8 mouse cellular contexts compared by ENCODE assay signal in the genomic region with DNA sequence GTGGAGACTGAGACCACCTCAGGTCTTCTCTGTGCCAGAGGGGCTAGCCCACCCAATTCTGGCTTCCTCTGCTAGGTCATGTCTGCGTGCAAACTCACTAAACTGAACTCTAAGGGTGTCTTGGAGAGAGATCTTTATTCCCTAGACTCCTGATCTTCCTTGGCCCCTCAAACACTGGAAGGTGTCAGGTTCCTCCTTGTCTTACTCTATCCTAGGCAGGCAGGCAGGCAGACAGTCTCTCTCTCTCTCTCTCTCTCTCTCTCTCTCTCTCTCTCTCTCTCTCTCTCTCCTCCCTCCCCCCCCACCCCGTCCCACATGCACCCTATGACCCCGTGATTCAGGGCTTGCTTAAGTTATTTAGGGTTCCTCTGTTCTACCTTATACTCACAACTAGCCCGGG. TPM values are rescaled to one million over a fixed set of nuclear protein-coding genes. Genes with fewer than 3 reads are reported as not detected.
DNase-seq lines count a peak whose midpoint lies in the region; ATAC-seq and TF ChIP-seq lines count a peak whose summit lies in the region.

No protein-coding gene starts in this region.

- ATAC-seq in kidney, postnatal 0 days (replicated peaks; ENCODE audit: low FRiP score, low read depth) = no peak; the same call in 1 of the 2 replicates
- no peak; the same call in 1 of the 2 replicates for ATAC-seq in intestine, embryonic 14.5 days (replicated peaks; ENCODE audit: low FRiP score, low TSS enrichment, low read depth)

- H3K4me2 ChIP-seq in kidney, postnatal 0 days (ENCODE audit: low read length) = peak overlapping the region; percentile 100
- peak overlapping the region; percentile 99 for H3K4me2 ChIP-seq in intestine, embryonic 14.5 days (ENCODE audit: low read length)

- peak overlapping the region; percentile 75 for H3K4me3 ChIP-seq in kidney, postnatal 0 days (replicated peaks; ENCODE audit: low read depth, low read length)
- H3K4me3 ChIP-seq in intestine, embryonic 14.5 days (ENCODE audit: low read depth, low read length) = peak overlapping the region; percentile 68

- H3K9me3 ChIP-seq in kidney, postnatal 0 days (replicated peaks; ENCODE audit: low read length) = no peaks in the 10 kb centered on the region
- no peaks in the 10 kb centered on the region for H3K9me3 ChIP-seq in intestine, embryonic 14.5 days (ENCODE audit: control insufficient read depth, low read length)

- TF ChIP-seq CTCF in kidney, postnatal 0 days (IDR thresholded peaks at IDR 0.05; ENCODE audit: low read depth) = no peak

- no peak overlapping the region for H3K27ac ChIP-seq in kidney, postnatal 0 days
- no peak overlapping the region for H3K27ac ChIP-seq in intestine, embryonic 14.5 days (ENCODE audit: low read depth)

- 9% methylated on average over 4 of the region's 4 CpGs for WGBS in kidney, postnatal 0 days
- 9% methylated on average over 4 of the region's 4 CpGs for WGBS in intestine, embryonic 14.5 days

- DNase-seq in kidney, postnatal 0 days (ENCODE audit: low spot score) = no peak
- DNase-seq in kidney, postnatal 4 days = no peak
- DNase-seq in embryo, embryonic 11 days = peak; percentile 9
- DNase-seq in intestine, embryonic 14.5 days (ENCODE audit: low spot score) = no peak
- peak; percentile 33 for DNase-seq in neural tube, embryonic 10.5 days (ENCODE audit: extremely low spot score, low spot score)
- no peak for DNase-seq in frontal cortex, postnatal 10 days (ENCODE audit: low spot score in 2 of 2)
- no peak for DNase-seq in cerebellum, postnatal 10 days
- DNase-seq in adipocyte (ENCODE audit: low spot score) = no peak

- H3K9ac ChIP-seq in kidney, postnatal 0 days (ENCODE audit: low read depth, low read length) = peak overlapping the region; percentile 70
- peak overlapping the region; percentile 60 for H3K9ac ChIP-seq in intestine, embryonic 14.5 days (ENCODE audit: low read length)

- H3K4me1 ChIP-seq in kidney, postnatal 0 days (replicated peaks; ENCODE audit: insufficient read depth, low read length) = no peaks in the 10 kb centered on the region
- H3K4me1 ChIP-seq in intestine, embryonic 14.5 days (replicated peaks; ENCODE audit: control insufficient read depth, insufficient read depth, low read length) = no peaks in the 10 kb centered on the region

- H3K27me3 ChIP-seq in kidney, postnatal 0 days (ENCODE audit: insufficient read depth, low read length) = no peaks in the 10 kb centered on the region
- H3K27me3 ChIP-seq in intestine, embryonic 14.5 days (replicated peaks; ENCODE audit: control insufficient read depth, insufficient read depth, low read length) = no peaks in the 10 kb centered on the region

- H3K36me3 ChIP-seq in kidney, postnatal 0 days (ENCODE audit: insufficient read depth, low read length) = no peaks in the 10 kb centered on the region
- H3K36me3 ChIP-seq in intestine, embryonic 14.5 days (ENCODE audit: control insufficient read depth, insufficient read depth, low read length) = no peaks in the 10 kb centered on the region

RNA-seq across cellular contexts. Expression of gene Relt, which starts 0.9 kb away (rescaled TPM):
- 2.1 and 2.3 TPM in 2 replicates for polyA plus RNA-seq in kidney, postnatal 0 days (2015; fragmentation: Nextera tagmentation; extraction: Ambion mirVana)
- 1.9 and 2.0 TPM in 2 replicates for polyA plus RNA-seq in intestine, embryonic 14.5 days (2014; fragmentation: Nextera tagmentation; extraction: Ambion mirVana)

Comparison
In these comparisons a context has a peak if more than half of its experiments do, and no peak if none do; other contexts are left out.
1. DNase-seq: peak in embryo, embryonic 11 days (single experiment) and neural tube, embryonic 10.5 days (single experiment); none in kidney, postnatal 0 days (single experiment), kidney, postnatal 4 days (0 of 2), intestine, embryonic 14.5 days (single experiment), frontal cortex, postnatal 10 days (0 of 2), cerebellum, postnatal 10 days (0 of 2) and adipocyte (single experiment).